Mouse (Mus musculus) brain, embryonic 18.5 days (tissue): ENCODE results near the gene Zc3h10.
"Not testable (repeated sequence)": the region's sequence is repeated elsewhere in the genome, so short reads cannot be mapped to it uniquely, and the experiment has no call there.

Experiments used
- DNase-seq: peaks from one replicate; pipeline ENCODE4 v3.0.0-alpha.2; 2012; ENCODE audit warnings: low read depth, low spot score

The Zc3h10 gene

DNA sequence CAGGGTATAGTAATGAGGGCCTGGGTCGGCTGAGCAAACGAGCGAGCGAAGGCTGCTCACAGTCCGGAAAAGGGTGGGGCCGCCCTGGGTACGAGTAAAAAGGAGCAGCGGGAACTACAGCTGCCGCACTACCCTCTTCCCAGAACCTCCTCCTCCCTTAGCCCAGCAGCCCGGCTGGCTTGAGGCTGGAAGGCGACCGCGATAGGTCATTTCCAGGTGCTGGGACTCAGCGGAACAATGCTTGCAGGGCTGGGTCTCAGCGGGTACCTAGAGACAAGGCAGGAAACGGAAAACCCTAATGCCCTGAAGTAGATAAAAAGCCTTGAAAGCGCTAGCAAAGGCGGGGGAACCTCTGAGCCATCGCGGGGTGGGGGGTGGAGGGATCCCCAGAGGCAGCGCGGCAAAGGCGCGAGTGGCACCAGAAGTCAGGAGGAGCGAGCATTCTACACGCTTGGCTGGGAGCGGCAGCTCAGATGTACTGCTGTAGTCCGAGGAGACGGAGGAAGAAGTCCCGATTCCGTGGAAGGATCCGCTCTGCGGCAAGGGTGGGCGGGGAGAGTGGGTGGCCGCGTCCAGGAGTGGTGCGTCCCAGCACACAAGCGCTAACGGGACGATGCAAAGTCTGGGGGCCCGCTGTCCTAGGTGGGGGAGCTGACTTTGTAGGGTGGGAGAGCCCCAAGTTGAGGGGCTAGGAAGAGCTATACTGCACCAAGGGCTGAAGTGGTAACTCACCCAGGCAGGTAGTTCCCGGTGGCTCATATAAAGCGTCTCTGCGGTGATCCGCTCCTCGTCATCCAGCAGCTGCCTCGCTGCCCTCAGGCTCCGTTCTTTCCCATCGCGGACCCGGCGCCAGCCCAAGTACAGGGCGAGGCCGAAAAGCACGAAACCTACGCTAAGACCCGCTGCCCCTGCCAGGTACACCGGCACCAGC lies 22.6 kb downstream of the Zc3h10 start:
- no peak for DNase-seq

GRCm38 (mm10) chr10:128524111-128524731 lies 23.4 kb downstream of the Zc3h10 start:
- DNase-seq: no peak

- no peak for DNase-seq
Measured at GRCm38 (mm10) chr10:128522351-128522750, 25.2 kb downstream of the Zc3h10 start.

DNA sequence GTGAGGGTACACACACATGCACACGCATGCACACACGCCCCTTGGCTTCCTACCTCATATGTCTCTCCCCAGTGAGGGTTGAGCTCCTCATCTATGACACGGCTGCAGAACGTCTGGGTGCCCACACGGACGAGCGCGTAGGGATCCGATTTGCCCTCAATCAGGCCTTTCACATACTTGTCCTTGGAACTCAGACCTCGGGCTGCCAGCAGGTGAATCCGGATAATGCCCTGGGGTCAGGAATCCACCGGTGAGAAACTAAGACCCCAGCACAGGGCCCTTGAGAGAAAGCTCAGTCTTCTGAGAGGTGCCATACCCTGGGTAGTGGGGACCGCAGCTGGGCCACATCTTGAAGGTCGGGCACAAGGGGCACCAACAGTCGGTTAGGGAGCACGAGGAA lies 27.0 kb downstream of the Zc3h10 start:
- DNase-seq: no peak

GRCm38 (mm10) chr10:128518833-128519232 lies 28.7 kb downstream of the Zc3h10 start:
- DNase-seq: no peak

GRCm38 (mm10) chr10:128516677-128517076 lies 30.9 kb downstream of the Zc3h10 start:
- DNase-seq: no peak

DNA sequence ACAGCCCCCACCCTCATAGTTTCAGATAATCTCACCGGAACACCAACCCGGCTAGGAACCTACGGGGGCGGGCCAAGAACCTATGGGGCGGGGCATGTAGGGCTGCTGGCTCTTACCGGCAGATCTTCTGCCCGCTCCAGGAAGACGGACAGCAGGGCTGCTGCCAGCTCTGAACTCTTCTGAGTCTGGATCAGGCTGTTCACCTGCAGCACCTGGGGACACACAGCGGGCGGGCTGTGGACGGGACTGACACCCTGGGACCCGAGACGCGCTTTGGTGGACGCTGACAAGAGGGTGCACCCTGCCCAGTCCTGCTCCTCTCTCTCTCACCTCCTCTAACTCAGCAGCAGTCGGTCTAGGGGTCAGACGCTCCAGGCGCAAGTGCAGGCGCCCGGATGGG lies 31.5 kb downstream of the Zc3h10 start:
- no peak for DNase-seq

DNA sequence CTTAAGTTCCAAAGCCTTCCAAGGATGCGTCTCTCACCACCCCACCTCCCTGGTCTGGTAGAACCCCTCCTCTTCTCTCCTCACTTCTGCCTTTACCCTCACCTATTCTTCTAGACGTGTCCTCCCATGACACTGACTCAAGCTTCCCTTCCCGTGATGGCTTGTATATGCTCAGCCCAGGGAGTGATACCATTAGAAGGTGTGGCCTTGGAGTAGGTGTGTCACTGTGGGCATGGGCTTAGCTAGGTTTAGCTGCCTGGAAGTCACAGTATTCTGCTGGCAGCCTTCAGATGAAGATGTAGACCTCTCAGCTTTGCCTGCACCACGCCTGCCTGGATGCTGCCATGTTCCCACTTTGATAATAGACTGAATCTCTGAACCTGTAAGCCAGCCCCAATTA lies 32.5 kb downstream of the Zc3h10 start:
- no peak for DNase-seq

DNA sequence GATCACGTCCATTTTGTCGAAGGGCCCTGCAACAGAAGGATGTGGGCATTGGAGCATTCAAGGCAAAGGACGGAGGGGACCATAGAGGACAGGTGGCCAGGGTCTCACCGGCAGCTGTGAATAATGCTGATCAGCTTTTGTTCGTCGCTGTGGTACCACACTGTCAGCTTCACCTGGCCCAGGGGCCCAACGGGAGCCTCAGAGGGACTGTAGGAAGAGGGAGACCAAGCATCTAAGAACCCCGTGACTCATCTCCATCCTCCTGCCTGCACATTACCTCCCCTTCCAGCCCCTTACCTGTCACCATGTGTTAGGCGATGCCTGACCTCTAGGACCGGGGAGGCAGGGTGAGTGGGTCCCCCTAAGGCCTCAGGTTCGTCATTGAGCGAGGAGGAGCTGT lies 35.8 kb downstream of the Zc3h10 start:
- no peak for DNase-seq

DNA sequence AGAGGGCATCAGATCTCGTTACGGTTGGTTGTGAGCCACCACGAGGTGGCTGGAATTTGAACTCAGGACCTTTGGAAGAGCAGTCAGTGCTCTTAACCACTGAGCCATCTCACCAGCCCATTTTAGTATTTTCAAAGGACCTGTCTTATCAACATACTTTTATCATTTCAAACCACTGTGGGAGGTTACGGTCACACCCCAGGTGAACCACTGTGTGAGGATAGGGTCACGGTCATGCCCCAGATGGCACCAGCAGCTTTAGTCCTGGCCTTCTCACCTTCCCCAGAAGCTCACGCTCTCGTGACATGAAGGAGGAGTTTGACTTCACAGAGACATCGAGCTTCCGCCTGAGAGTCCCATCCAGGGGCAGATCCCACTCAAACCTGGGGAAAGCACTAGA lies 36.4 kb downstream of the Zc3h10 start:
- no peak for DNase-seq

GRCm38 (mm10) chr10:128510301-128510700 lies 37.3 kb downstream of the Zc3h10 start:
- no peak for DNase-seq

GRCm38 (mm10) chr10:128509831-128510230 lies 37.7 kb downstream of the Zc3h10 start:
- no peak for DNase-seq

DNA sequence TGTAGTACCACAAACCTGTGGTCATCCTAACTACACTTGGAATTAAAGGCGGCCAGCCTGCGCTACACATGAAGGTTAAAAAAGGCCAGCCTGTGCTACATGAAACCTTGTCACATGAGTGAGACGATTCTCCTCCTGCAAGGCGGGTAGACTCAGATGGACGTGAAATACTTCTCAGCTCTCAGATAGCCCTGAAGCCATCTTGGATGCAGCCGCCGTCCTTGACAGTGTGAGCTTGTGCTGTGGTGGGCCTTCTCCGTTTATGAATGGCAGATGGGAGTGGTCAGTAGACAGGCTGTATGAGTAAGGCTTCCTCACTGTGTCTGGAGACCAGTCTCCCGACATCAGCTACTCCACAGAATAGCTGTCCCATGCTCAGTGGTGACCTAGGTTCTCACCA lies 38.4 kb downstream of the Zc3h10 start:
- no peak for DNase-seq

DNA sequence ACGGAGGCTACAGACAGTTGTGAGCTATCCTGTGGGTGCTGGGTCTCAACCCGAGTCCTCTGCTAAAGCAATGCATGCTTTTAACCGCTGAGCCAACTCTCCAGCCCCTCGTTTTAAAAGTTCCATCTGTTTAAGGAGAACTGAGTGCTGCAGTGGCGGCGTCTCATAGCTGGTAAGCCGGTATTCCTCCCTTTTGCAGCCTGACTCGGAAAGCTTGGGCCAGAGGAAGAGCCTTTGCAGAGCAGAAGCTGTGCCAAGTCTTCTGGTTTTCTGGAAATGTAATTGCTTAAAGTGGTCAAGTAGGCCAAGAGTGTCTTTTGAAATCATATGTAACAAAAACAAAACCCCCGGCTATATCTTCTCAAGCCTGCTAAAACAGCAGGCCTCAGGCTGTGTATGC lies 39.3 kb downstream of the Zc3h10 start:
- no peak for DNase-seq

- DNase-seq: no peak
Measured at GRCm38 (mm10) chr10:128505974-128506373, 41.6 kb downstream of the Zc3h10 start.

DNA sequence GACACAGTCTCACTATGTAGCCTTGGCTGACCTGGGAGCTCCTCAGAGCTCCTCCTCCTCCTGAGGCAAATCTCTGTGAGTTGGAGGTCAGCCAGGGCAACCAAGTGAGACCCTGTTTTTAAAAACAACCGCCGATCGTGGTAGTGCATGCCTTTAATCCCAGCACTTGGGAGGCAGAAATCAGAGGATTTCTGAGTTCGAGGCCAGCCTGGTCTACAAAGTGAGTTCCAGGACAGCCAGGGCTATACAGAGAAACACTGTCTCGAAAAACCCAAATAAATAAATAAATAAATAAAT lies 42.3 kb downstream of the Zc3h10 start:
- DNase-seq: not testable (repeated sequence)

GRCm38 (mm10) chr10:128504641-128505370 lies 42.8 kb downstream of the Zc3h10 start:
- no peak for DNase-seq

GRCm38 (mm10) chr10:128504012-128504411 lies 43.6 kb downstream of the Zc3h10 start:
- DNase-seq: no peak

DNA sequence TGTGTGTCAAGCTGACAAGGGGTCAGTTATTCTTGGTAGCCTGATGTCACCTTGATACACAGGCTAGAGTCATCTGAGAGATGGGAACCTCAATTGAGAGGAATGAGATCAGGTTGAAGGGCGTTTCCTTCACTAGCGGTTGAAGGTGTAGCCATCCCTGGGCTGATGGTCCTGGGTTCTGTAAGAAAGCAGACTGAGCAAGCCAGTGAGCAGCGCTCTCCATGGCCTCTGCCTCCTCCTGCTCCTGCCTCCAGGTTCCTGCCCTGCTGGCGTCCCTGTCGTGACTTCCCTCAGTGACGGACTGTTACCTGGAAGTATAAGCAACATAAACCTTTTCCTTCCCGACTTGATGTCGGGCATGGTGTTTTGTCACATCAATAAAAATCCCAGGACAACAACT lies 44.0 kb downstream of the Zc3h10 start:
- DNase-seq: no peak

GRCm38 (mm10) chr10:128502341-128502740 lies 45.2 kb downstream of the Zc3h10 start:
- DNase-seq: no peak

DNA sequence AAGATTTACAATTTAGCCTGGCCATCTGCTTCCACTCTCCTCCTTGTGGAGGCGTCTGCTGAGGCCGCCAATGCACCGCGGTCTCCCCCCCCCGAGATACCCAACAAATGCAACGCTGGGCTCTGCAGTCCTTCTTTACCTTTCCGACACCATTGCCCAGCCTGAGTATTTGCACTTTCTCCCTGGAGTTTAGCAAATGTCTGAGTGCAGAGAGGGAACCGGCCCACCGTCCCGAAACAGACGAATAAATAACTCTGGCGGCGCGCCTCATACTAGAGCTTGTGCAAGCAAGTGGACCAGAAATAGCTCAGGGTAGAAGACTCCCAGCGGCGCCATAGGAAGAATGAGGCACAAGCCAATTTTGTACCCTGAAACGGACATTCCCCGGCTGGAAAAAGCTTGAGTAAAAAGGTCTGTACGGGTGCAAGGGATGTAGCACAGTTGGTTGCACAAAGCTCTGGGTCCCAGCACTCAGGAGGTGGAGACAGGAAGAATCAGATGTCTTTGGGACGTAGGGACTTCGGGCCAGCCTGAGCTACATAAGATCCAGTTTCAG lies 48.4 kb downstream of the Zc3h10 start:
- DNase-seq: no peak

- DNase-seq: peak; percentile 88
Measured at GRCm38 (mm10) chr10:128498590-128498989, 49.0 kb downstream of the Zc3h10 start, which contains the start of gene Myl6b. TSS of gene Myl6b (minus strand) at chr10:128498685.
